Comparison of ENCODE assay signal across 18 mouse cellular contexts in genomic region chr5:136518648-136519437, GRCm38 (mm10).
"Had no signal": no experiment of that assay in that cellular context is flagged by ENCODE, and none has a peak within 500 bp of the region (broad histone marks: within the 10 kb centered on the region; RNA-seq: fewer than 3 reads in every experiment).

No protein-coding gene starts in this region.

- ATAC-seq: intestine, embryonic 16.5 days; liver, embryonic 12.5 days; midbrain, embryonic 16.5 days had no signal

- H3K9ac ChIP-seq: kidney, embryonic 15.5 days; limb, embryonic 15.5 days; liver, embryonic 12.5 days; lung, embryonic 14.5 days; midbrain, embryonic 12.5 days; neural tube, embryonic 13.5 days; stomach, embryonic 15.5 days had no signal

- H3K27me3 ChIP-seq: kidney, embryonic 15.5 days; limb, embryonic 15.5 days; liver, embryonic 12.5 days; midbrain, embryonic 12.5 days; neural tube, embryonic 13.5 days; stomach, embryonic 15.5 days had no signal

- H3K9me3 ChIP-seq: kidney, embryonic 15.5 days; limb, embryonic 15.5 days; liver, embryonic 12.5 days; midbrain, embryonic 12.5 days; neural tube, embryonic 13.5 days; stomach, embryonic 15.5 days had no signal

- H3K4me3 ChIP-seq: kidney, embryonic 15.5 days; left cerebral cortex, adult 2 months; limb, embryonic 15.5 days; liver, embryonic 12.5 days; midbrain, embryonic 12.5 days; neural tube, embryonic 13.5 days; stomach, embryonic 15.5 days had no signal

- H3K27ac ChIP-seq: kidney, embryonic 15.5 days; limb, embryonic 15.5 days; liver, embryonic 12.5 days; midbrain, embryonic 12.5 days; neural tube, embryonic 13.5 days; stomach, embryonic 15.5 days had no signal

- H3K36me3 ChIP-seq: kidney, embryonic 15.5 days; limb, embryonic 15.5 days; liver, embryonic 12.5 days; neural tube, embryonic 13.5 days; stomach, embryonic 15.5 days had no signal

- DNase-seq: kidney, adult 2 months; kidney, postnatal 14 days; lung, embryonic 14.5 days; lung, postnatal 10 days; right cerebral cortex, adult 18-20 months; right cerebral cortex, postnatal 4 days; spleen, adult 18-20 months; thymus, adult 2 months; thymus, postnatal 25 days had no signal

- H3K4me2 ChIP-seq: kidney, embryonic 15.5 days; limb, embryonic 15.5 days; liver, embryonic 12.5 days; lung, embryonic 14.5 days; midbrain, embryonic 12.5 days; neural tube, embryonic 13.5 days; stomach, embryonic 15.5 days had no signal
